Mouse (Mus musculus): Measurements from ENCODE around the gene Wrap53. TPM values are rescaled to one million over a fixed set of nuclear protein-coding genes. Genes with fewer than 3 reads are reported as not detected.
"Not testable (repeated sequence)": the region's sequence is repeated elsewhere in the genome, so short reads cannot be mapped to it uniquely, and the experiment has no call there.

The Wrap53 gene
- total RNA-seq, 2 experiments from 2014 or later: 5.3 to 12.2 TPM

DNA sequence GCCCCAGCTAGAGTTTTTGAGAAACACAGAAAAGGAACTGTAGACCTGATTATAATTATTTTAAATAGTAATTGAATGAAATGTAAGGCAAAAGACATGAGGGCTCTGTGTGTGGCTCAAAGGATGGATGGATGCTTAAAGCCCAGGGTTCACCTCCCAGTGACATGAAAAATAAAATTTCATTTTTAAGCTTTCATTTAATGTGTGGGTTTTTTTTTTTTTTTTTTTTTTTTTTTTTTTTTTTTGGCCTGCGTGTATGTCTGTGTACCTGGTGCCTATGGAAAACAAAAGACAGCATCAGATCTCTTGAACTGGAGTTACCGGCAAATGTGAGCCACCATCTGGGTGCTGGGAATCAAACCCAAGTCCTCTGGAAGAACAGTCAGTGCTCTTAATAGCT, 39.4 kb downstream of the Wrap53 start:
- no peak for ATAC-seq (ENCODE audit: poor library complexity, severe bottlenecking)

DNA sequence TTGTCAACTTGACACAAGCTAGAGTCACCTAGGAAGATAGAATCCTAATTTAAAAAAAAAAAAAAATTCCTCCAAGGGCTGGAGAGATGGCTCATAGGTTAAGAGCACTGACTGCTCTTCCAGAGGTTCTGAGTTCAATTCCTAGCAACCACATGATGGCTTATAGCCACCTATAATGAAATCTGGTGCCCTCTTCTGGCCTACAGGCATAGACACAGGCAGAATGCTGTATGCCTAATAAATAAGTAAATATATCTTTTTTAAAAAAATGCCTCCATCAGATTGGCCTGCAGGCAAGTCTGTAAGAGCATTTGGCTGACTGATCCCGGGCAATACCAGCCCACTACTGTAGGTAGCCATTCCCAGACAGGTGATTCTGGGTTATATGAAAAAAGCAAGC, 45.1 kb downstream of the Wrap53 start:
- no peak for ATAC-seq (ENCODE audit: poor library complexity, severe bottlenecking)

- ATAC-seq (ENCODE audit: poor library complexity, severe bottlenecking): no peak
Observed at GRCm38 (mm10) chr11:69532480-69533150, 47.4 kb downstream of the Wrap53 start.

DNA sequence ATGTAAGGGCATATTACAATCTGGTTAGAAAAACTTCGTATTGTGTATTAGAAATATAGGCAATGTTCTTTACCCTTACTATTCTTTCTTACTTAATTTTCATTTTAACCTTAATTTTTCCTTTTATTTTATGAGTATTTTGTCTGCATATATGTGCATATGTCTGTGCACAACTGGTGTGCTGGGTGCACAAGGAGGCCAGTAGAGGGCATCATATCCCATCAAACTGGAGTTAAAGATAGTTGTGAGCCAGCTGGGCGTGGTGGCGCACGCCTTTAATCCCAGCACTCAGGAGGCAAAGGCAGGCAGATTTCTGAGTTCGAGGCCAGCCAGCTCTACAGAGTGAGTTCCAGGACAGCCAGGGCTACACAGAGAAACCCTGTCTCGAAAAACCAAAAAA, 49.3 kb downstream of the Wrap53 start:
- ATAC-seq (ENCODE audit: poor library complexity, severe bottlenecking): not testable (repeated sequence)

GRCm38 (mm10) chr11:69530281-69530680, 49.8 kb downstream of the Wrap53 start:
- ATAC-seq (ENCODE audit: poor library complexity, severe bottlenecking): not testable (repeated sequence)

DNA sequence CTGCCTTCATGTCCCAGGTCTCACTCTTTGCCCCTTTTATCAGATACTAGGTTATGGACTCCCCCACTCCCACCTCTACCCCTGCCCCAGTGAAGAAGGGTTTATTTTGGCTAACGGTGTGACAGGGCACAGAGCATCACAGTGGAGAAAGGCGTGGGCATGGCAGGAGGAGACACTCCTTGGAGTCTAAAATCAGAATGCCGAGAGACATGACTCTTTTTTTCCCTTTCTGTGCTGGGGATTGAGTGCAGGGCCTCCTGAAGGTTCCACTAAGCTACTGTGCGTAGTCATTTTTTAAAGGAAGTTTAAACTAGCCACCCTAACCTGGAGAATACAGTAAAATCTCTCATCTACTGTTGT, 52.0 kb downstream of the Wrap53 start:
- ATAC-seq (ENCODE audit: poor library complexity, severe bottlenecking): no peak

- no peak for ATAC-seq (ENCODE audit: poor library complexity, severe bottlenecking)
Observed at GRCm38 (mm10) chr11:69527098-69528030, 52.7 kb downstream of the Wrap53 start.

GRCm38 (mm10) chr11:69526631-69527030, 53.4 kb downstream of the Wrap53 start:
- ATAC-seq (ENCODE audit: poor library complexity, severe bottlenecking): no peak

DNA sequence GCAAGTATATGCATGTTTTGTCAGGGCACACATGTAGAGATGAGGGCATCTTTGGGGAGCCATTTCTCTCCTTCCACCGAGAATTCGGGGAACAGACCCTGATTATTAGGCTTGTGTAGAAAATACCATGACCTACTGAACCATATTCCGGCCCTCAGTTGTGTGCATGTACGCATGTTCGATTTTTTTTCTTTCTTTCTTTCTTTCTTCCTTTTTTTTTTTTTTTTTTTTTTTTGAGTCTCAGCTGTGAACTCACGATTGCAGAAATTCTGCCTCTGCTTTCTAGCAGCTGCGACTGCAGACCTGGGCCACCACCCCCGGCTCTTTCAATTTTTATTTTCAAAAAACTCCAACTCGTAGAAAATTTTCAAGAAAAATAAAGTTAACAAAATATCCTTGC, 54.4 kb downstream of the Wrap53 start:
- no peak for ATAC-seq (ENCODE audit: poor library complexity, severe bottlenecking)

DNA sequence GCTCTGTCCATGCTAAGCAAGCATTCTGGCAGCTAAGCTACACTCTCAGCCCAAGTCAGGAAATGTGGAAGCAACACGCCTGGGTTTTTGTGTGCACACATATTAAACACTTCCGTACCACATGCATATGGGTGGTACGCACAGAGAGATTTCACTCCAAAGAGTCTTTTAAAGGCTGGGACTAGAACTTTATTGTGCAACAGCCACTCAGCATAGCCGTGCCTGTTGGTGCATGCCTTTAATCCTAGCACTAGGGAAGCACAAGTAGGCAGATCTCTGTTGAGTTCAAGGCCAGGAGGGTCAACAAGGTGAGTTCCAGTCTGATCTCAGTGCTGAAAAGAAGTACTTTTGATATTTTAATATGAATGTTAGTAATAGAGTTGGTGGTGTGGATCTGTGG, 56.4 kb downstream of the Wrap53 start:
- ATAC-seq (ENCODE audit: poor library complexity, severe bottlenecking): no peak

DNA sequence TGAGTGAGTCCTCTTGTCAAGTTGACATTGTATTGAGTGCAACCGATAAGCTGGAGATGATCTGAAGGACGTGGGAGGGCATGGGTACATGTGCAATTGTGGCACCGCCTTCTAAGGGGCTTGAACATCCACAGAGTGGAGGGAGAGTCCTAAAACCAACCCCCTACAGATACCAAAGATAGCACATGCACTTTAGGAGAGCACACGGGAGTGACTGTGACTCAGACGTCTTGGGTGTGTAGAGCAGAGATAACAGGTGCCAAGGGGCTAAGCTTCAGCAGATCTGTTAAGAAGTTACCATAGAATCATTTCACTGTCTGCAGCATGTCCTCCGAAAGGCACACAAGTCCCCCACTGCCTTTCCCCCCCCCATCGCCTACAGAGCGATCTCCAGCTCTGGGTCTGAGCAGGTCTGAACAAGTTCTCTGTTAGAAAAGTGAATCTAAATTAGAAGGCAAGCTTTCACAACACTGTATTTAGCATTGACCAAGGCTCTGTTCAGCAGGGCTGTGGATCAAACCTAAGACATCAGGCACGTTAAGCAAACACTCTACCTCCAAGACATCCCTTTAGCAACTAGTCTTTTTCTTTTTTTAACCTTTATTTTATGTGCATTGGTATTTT, 58.4 kb downstream of the Wrap53 start:
- no peak for ATAC-seq (ENCODE audit: poor library complexity, severe bottlenecking)

GRCm38 (mm10) chr11:69519976-69520375, 60.1 kb downstream of the Wrap53 start:
- ATAC-seq (ENCODE audit: poor library complexity, severe bottlenecking): no peak

GRCm38 (mm10) chr11:69516661-69517060, 63.4 kb downstream of the Wrap53 start:
- peak; percentile 50; the same call in 1 of the 2 replicates for ATAC-seq (ENCODE audit: poor library complexity, severe bottlenecking)

- ATAC-seq (ENCODE audit: poor library complexity, severe bottlenecking): peak; percentile 58
Observed at GRCm38 (mm10) chr11:69516151-69516640, 63.9 kb downstream of the Wrap53 start.

DNA sequence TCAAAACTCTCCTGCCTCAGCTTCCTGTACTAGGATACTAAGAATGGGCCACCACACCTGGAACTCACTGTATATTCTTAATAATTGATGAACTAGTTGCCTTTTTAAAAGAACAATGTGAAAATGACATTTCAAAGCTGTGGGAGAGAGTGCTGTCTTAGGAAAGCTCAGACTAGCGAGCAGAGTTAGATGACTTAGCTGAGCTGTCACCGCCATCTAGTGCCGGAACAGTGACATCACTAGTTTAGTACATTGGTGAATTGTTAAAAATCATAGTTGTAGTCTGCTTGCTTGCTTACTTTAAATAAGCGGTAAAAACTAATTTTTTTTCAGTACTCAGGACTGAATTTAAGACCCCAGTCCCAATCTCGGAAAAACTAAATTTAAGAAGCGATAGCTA, 66.2 kb downstream of the Wrap53 start:
- peak; percentile 71 for ATAC-seq (ENCODE audit: poor library complexity, severe bottlenecking)

Other genes with a start within 250 kb of the Wrap53 start
- 3.7 and 8.1 TPM in 2 replicates for gene Rnf227, start 239.8 kb downstream of the Wrap53 start, total RNA-seq (2015)
- gene Rnf227, start 239.8 kb downstream of the Wrap53 start, total RNA-seq (2017): 7.2 and 8.7 TPM in 2 replicates
- 13.6 and 13.9 TPM in 2 replicates for gene Chd3, start 210.8 kb downstream of the Wrap53 start, total RNA-seq (2015)
- 17.1 and 19.8 TPM in 2 replicates for gene Chd3, start 210.8 kb downstream of the Wrap53 start, total RNA-seq (2017)
- gene Naa38, start 184.8 kb downstream of the Wrap53 start, total RNA-seq (2015): 90.6 and 105 TPM in 2 replicates
- 147 and 161 TPM in 2 replicates for gene Naa38, start 184.8 kb downstream of the Wrap53 start, total RNA-seq (2017)
- 11.6 and 15.3 TPM in 2 replicates for gene Cyb5d1, start 184.6 kb downstream of the Wrap53 start, total RNA-seq (2015)
- 24.0 and 28.1 TPM in 2 replicates for gene Cyb5d1, start 184.6 kb downstream of the Wrap53 start, total RNA-seq (2017)
- gene Tmem88, start 182.0 kb downstream of the Wrap53 start, total RNA-seq (2015): 0.14 TPM in 1 of 2 replicates, not detected in the other
- 0.18 TPM in 1 of 2 replicates, not detected in the other for gene Tmem88, start 182.0 kb downstream of the Wrap53 start, total RNA-seq (2017)
- 27.1 and 29.0 TPM in 2 replicates for gene Kdm6b, start 166.6 kb downstream of the Wrap53 start, total RNA-seq (2015)
- 5.0 and 6.7 TPM in 2 replicates for gene Kdm6b, start 166.6 kb downstream of the Wrap53 start, total RNA-seq (2017)
- 0.54 and 1.8 TPM in 2 replicates for gene Dnah2, start 31.1 kb downstream of the Wrap53 start, total RNA-seq (2015)
- gene Dnah2, start 31.1 kb downstream of the Wrap53 start, total RNA-seq (2017): 2.1 and 8.0 TPM in 2 replicates
- gene Efnb3, start 20.1 kb downstream of the Wrap53 start, total RNA-seq (2015): 0.11 TPM in 1 of 2 replicates, not detected in the other
- 0.45 TPM in 1 of 2 replicates, not detected in the other for gene Efnb3, start 20.1 kb downstream of the Wrap53 start, total RNA-seq (2017)
- gene Trp53, start 104 bp upstream of the Wrap53 start, total RNA-seq (2015): 59.2 and 64.7 TPM in 2 replicates
- 21.8 and 28.3 TPM in 2 replicates for gene Trp53, start 104 bp upstream of the Wrap53 start, total RNA-seq (2017)
- gene Atp1b2, start 25.7 kb upstream of the Wrap53 start, total RNA-seq (2015): 0.91 and 2.2 TPM in 2 replicates
- gene Atp1b2, start 25.7 kb upstream of the Wrap53 start, total RNA-seq (2017): 0.26 and 0.45 TPM in 2 replicates
- not detected in 2 replicates for gene Shbg, start 37.6 kb upstream of the Wrap53 start, total RNA-seq (2015)
- not detected in 2 replicates for gene Shbg, start 37.6 kb upstream of the Wrap53 start, total RNA-seq (2017)
- not detected in 2 replicates for gene Sat2, start 41.8 kb upstream of the Wrap53 start, total RNA-seq (2015)
- not detected in 2 replicates for gene Sat2, start 41.8 kb upstream of the Wrap53 start, total RNA-seq (2017)
- gene Fxr2, start 52.7 kb upstream of the Wrap53 start, total RNA-seq (2015): 25.3 and 29.0 TPM in 2 replicates
- 33.3 and 36.5 TPM in 2 replicates for gene Fxr2, start 52.7 kb upstream of the Wrap53 start, total RNA-seq (2017)
- gene Sox15, start 75.1 kb upstream of the Wrap53 start, total RNA-seq (2015): not detected in 2 replicates
- 0.22 TPM in 1 of 2 replicates, not detected in the other for gene Sox15, start 75.1 kb upstream of the Wrap53 start, total RNA-seq (2017)
- gene Mpdu1, start 82.4 kb upstream of the Wrap53 start, total RNA-seq (2015): 34.9 and 40.9 TPM in 2 replicates
- gene Mpdu1, start 82.4 kb upstream of the Wrap53 start, total RNA-seq (2017): 55.7 and 56.5 TPM in 2 replicates
- 302 and 304 TPM in 2 replicates for gene Cd68, start 85.9 kb upstream of the Wrap53 start, total RNA-seq (2015)
- gene Cd68, start 85.9 kb upstream of the Wrap53 start, total RNA-seq (2017): 195 and 219 TPM in 2 replicates
- gene Eif4a1, start 92.2 kb upstream of the Wrap53 start, total RNA-seq (2015): 457 and 494 TPM in 2 replicates
- gene Eif4a1, start 92.2 kb upstream of the Wrap53 start, total RNA-seq (2017): 511 and 523 TPM in 2 replicates
- 94.3 and 104 TPM in 2 replicates for gene Senp3, start 101.8 kb upstream of the Wrap53 start, total RNA-seq (2015)
- 68.9 and 80.8 TPM in 2 replicates for gene Senp3, start 101.8 kb upstream of the Wrap53 start, total RNA-seq (2017)
- gene Tnfsf13, start 105.5 kb upstream of the Wrap53 start, total RNA-seq (2015): 37.7 and 47.2 TPM in 2 replicates
- gene Tnfsf13, start 105.5 kb upstream of the Wrap53 start, total RNA-seq (2017): 74.3 and 78.9 TPM in 2 replicates
- gene Tnfsf12, start 115.6 kb upstream of the Wrap53 start, total RNA-seq (2015): 25.5 and 25.9 TPM in 2 replicates
- 3.2 and 4.9 TPM in 2 replicates for gene Tnfsf12, start 115.6 kb upstream of the Wrap53 start, total RNA-seq (2017)
- 11.6 and 13.6 TPM in 2 replicates for gene Tnfsfm13, start 115.8 kb upstream of the Wrap53 start, total RNA-seq (2015)
- 8.5 and 12.2 TPM in 2 replicates for gene Tnfsfm13, start 115.8 kb upstream of the Wrap53 start, total RNA-seq (2017)
- gene Polr2a, start 178.4 kb upstream of the Wrap53 start, total RNA-seq (2015): 116 and 118 TPM in 2 replicates
- 38.6 and 42.9 TPM in 2 replicates for gene Polr2a, start 178.4 kb upstream of the Wrap53 start, total RNA-seq (2017)
- not detected in 2 replicates for gene Slc35g3, start 181.7 kb upstream of the Wrap53 start, total RNA-seq (2015)
- gene Slc35g3, start 181.7 kb upstream of the Wrap53 start, total RNA-seq (2017): not detected in 2 replicates
- 1.6 and 2.6 TPM in 2 replicates for gene Zbtb4, start 185.7 kb upstream of the Wrap53 start, total RNA-seq (2015)
- 1.4 and 2.4 TPM in 2 replicates for gene Zbtb4, start 185.7 kb upstream of the Wrap53 start, total RNA-seq (2017)
- gene Chrnb1, start 215.7 kb upstream of the Wrap53 start, total RNA-seq (2015): 0.32 and 0.36 TPM in 2 replicates
- gene Chrnb1, start 215.7 kb upstream of the Wrap53 start, total RNA-seq (2017): 0.16 TPM in 1 of 2 replicates, not detected in the other
- 0.14 TPM in 1 of 2 replicates, not detected in the other for gene Fgf11, start 221.6 kb upstream of the Wrap53 start, total RNA-seq (2015)
- gene Fgf11, start 221.6 kb upstream of the Wrap53 start, total RNA-seq (2017): not detected in 2 replicates
- gene Tmem102, start 225.4 kb upstream of the Wrap53 start, total RNA-seq (2015): not detected in 2 replicates
- gene Tmem102, start 225.4 kb upstream of the Wrap53 start, total RNA-seq (2017): not detected in 2 replicates
- not detected in 2 replicates for gene Gm39566, start 235.0 kb upstream of the Wrap53 start, total RNA-seq (2015)
- not detected in 2 replicates for gene Gm39566, start 235.0 kb upstream of the Wrap53 start, total RNA-seq (2017)
- not detected in 2 replicates for gene Spem2, start 238.2 kb upstream of the Wrap53 start, total RNA-seq (2015)
- not detected in 2 replicates for gene Spem2, start 238.2 kb upstream of the Wrap53 start, total RNA-seq (2017)
- gene Spem1, start 241.9 kb upstream of the Wrap53 start, total RNA-seq (2015): not detected in 2 replicates
- not detected in 2 replicates for gene Spem1, start 241.9 kb upstream of the Wrap53 start, total RNA-seq (2017)